Mouse (Mus musculus) c-Kit-positive CD71-positive TER-119-positive erythroid progenitor cells, embryonic 14.5 days (primary cell): ENCODE measurements at regions not wholly inside any gene's neighbourhood (a gene's known extent, or its start where the extent isn't known, plus 50 kb on each side); places are given as distances from the start of the nearest gene placed in this dataset.

Source experiments
- DNase-seq: peaks from one replicate; pipeline ENCODE4 v3.0.0-alpha.2; 2013; ENCODE audit warnings: low spot score

- no peak for DNase-seq
These were observed 173.6 kb downstream of the Mreg start for GRCm38 (mm10) chr1:72038518-72038917.

GRCm38 (mm10) chr1:72036600-72036999 is 175.5 kb downstream of the Mreg start:
- DNase-seq = peak; percentile 7

GRCm38 (mm10) chr1:72036141-72036540 is 176.0 kb downstream of the Mreg start:
- DNase-seq = no peak

- DNase-seq = no peak
These were observed 178.2 kb downstream of the Mreg start for GRCm38 (mm10) chr1:72033941-72034340.

GRCm38 (mm10) chr1:72032214-72032613 is 179.9 kb downstream of the Mreg start:
- no peak for DNase-seq

GRCm38 (mm10) chr1:72030763-72031405 is 181.2 kb downstream of the Mreg start:
- DNase-seq = no peak

- DNase-seq = no peak
These were observed 182.5 kb downstream of the Mreg start for GRCm38 (mm10) chr1:72029625-72030024.

GRCm38 (mm10) chr1:72026861-72027260 is 185.2 kb downstream of the Mreg start:
- no peak for DNase-seq

GRCm38 (mm10) chr1:72022631-72023030 is 189.5 kb downstream of the Mreg start:
- DNase-seq = no peak

GRCm38 (mm10) chr1:72018479-72019222 is 193.5 kb downstream of the Mreg start:
- no peak for DNase-seq

GRCm38 (mm10) chr1:72017814-72018478 is 194.2 kb downstream of the Mreg start:
- DNase-seq = no peak

GRCm38 (mm10) chr1:72015471-72015870 is 196.6 kb downstream of the Mreg start:
- no peak for DNase-seq

GRCm38 (mm10) chr1:72014580-72014979 is 197.5 kb downstream of the Mreg start:
- no peak for DNase-seq

GRCm38 (mm10) chr1:72013863-72014262 is 198.2 kb downstream of the Mreg start:
- no peak for DNase-seq

GRCm38 (mm10) chr1:72012710-72013109 is 199.4 kb downstream of the Mreg start:
- no peak for DNase-seq

- no peak for DNase-seq
These were observed 202.7 kb downstream of the Mreg start for GRCm38 (mm10) chr1:72009270-72009928.

GRCm38 (mm10) chr1:72006696-72007291 is 205.3 kb downstream of the Mreg start:
- no peak for DNase-seq

GRCm38 (mm10) chr1:72005956-72006355 is 206.2 kb downstream of the Mreg start:
- no peak for DNase-seq

- DNase-seq = no peak
These were observed 206.6 kb downstream of the Mreg start for GRCm38 (mm10) chr1:72005550-72005949.

- DNase-seq = no peak
These were observed 208.5 kb downstream of the Mreg start for GRCm38 (mm10) chr1:72003424-72004278.

GRCm38 (mm10) chr1:72002471-72003116 is 209.5 kb downstream of the Mreg start:
- DNase-seq = no peak
